Mouse (Mus musculus): ENCODE results near the gene Mcidas. TPM values are rescaled to one million over a fixed set of nuclear protein-coding genes. Genes with fewer than 3 reads are reported as not detected.
"Not testable (repeated sequence)": the region's sequence is repeated elsewhere in the genome, so short reads cannot be mapped to it uniquely, and the experiment has no call there.

The Mcidas gene
- total RNA-seq, 2 experiments from 2014 or later: not detected

- DNase-seq (ENCODE audit: low spot score in 2 of 2): no peak
Observed at GRCm38 (mm10) chr13:113012683-113013082, 19.0 kb downstream of the Mcidas start.

- not testable (repeated sequence) for DNase-seq (ENCODE audit: low spot score in 2 of 2)
Observed at GRCm38 (mm10) chr13:113013174-113013953, 19.7 kb downstream of the Mcidas start.

- DNase-seq (ENCODE audit: low spot score in 2 of 2): no peak
Observed at GRCm38 (mm10) chr13:113021521-113021920, 27.9 kb downstream of the Mcidas start.

- DNase-seq (ENCODE audit: low spot score in 2 of 2): no peak
Observed at GRCm38 (mm10) chr13:113022467-113022866, 28.8 kb downstream of the Mcidas start.

GRCm38 (mm10) chr13:113023274-113024143 lies 29.9 kb downstream of the Mcidas start:
- DNase-seq (ENCODE audit: low spot score in 2 of 2): no peak

- DNase-seq (ENCODE audit: low spot score in 2 of 2): no peak
Observed at GRCm38 (mm10) chr13:113031351-113031750, 37.7 kb downstream of the Mcidas start.

- DNase-seq (ENCODE audit: low spot score in 2 of 2): peak in 1 of 2 experiments; percentile 29
Observed at GRCm38 (mm10) chr13:113031792-113032571, 38.3 kb downstream of the Mcidas start.

- no peak for DNase-seq (ENCODE audit: low spot score in 2 of 2)
Observed at GRCm38 (mm10) chr13:113032831-113033230, 39.2 kb downstream of the Mcidas start.

GRCm38 (mm10) chr13:113034271-113034886 lies 40.7 kb downstream of the Mcidas start:
- DNase-seq (ENCODE audit: low spot score in 2 of 2): no peak

GRCm38 (mm10) chr13:113034950-113035421 lies 41.3 kb downstream of the Mcidas start, which contains the start of gene Cdc20b:
Cdc20b (plus strand) TSS chr13:113035111.
- peak; percentile 61 for DNase-seq (ENCODE audit: low spot score in 2 of 2)

GRCm38 (mm10) chr13:113035852-113036251 lies 42.2 kb downstream of the Mcidas start:
- peak; percentile 32 to 66 for DNase-seq (ENCODE audit: low spot score in 2 of 2)

GRCm38 (mm10) chr13:113044876-113045275 lies 51.2 kb downstream of the Mcidas start:
- DNase-seq (ENCODE audit: low spot score in 2 of 2): no peak

GRCm38 (mm10) chr13:113045458-113046110 lies 51.9 kb downstream of the Mcidas start:
- DNase-seq (ENCODE audit: low spot score in 2 of 2): no peak

- peak; percentile 35 to 43 for DNase-seq (ENCODE audit: low spot score in 2 of 2)
Observed at GRCm38 (mm10) chr13:113046211-113046883, 52.7 kb downstream of the Mcidas start, which contains the start of gene Gpx8. Gpx8 (minus strand) TSS chr13:113046410.

GRCm38 (mm10) chr13:113047018-113047417 lies 53.4 kb downstream of the Mcidas start:
- DNase-seq (ENCODE audit: low spot score in 2 of 2): no peak

GRCm38 (mm10) chr13:113047647-113048046 lies 54.0 kb downstream of the Mcidas start:
- DNase-seq (ENCODE audit: low spot score in 2 of 2): no peak
